Mouse (Mus musculus) kidney, embryonic 16.5 days (tissue): ENCODE measurements around the gene Zc3h15. TPM values are rescaled to one million over a fixed set of nuclear protein-coding genes. Genes with fewer than 3 reads are reported as not detected.
"Not testable (repeated sequence)": the region's sequence is repeated elsewhere in the genome, so short reads cannot be mapped to it uniquely, and the experiment has no call there.

Experiments used
- ATAC-seq: fragments of 200-750 bp; cut with Nextera tagmentation; 2 replicates; pipeline ENCODE4 v1.8.0; 2017; ENCODE audit warnings: moderate TSS enrichment; ENCODE audit not compliant: low FRiP score, low TSS enrichment
- H3K27ac ChIP-seq: fragments of 300-500 bp; sonication (generic); 2 replicates; pipeline ENCODE4 v1.5.1; 2014; ENCODE audit warnings: low read length
- H3K27me3 ChIP-seq: fragments of 300-500 bp; sonication (generic); 2 replicates; pipeline ENCODE4 v1.6.1; 2014; ENCODE audit warnings: low read length, control low read depth, mixed read lengths; ENCODE audit not compliant: insufficient read depth
- H3K36me3 ChIP-seq: fragments of 300-500 bp; sonication (generic); 2 replicates; pipeline ENCODE4 v1.6.1; 2014; ENCODE audit warnings: low read length, control low read depth, mixed read lengths; ENCODE audit not compliant: insufficient read depth
- H3K4me1 ChIP-seq: fragments of 300-500 bp; sonication (generic); 2 replicates; pipeline ENCODE4 v1.6.1; 2014; ENCODE audit warnings: low read length, control low read depth, mixed read lengths; ENCODE audit not compliant: insufficient read depth
- H3K4me2 ChIP-seq: fragments of 300-500 bp; sonication (generic); replicated peaks from 2 replicates; pipeline ENCODE4 v1.6.1; 2014; ENCODE audit warnings: low read depth, low read length
- H3K4me3 ChIP-seq: fragments of 300-500 bp; sonication (generic); 2 replicates; pipeline ENCODE4 v1.5.1; 2014; ENCODE audit warnings: mild to moderate bottlenecking, low read length
- H3K9ac ChIP-seq: fragments of 300-500 bp; sonication (generic); replicated peaks from 2 replicates; pipeline ENCODE4 v1.6.1; 2014; ENCODE audit warnings: low read length
- H3K9me3 ChIP-seq: fragments of 300-500 bp; sonication (generic); 2 replicates; pipeline ENCODE4 v1.6.1; 2016; ENCODE audit warnings: low read length, control low read depth
- WGBS: fragments of 180-500 bp; shearing (Covaris S2); extraction: QIAGEN DNeasy Blood & Tissue Kit; methylation state at CpG from one replicate; pipeline ENCODE4 v1.1.7; 2014; 5-methylcytosine and 5-hydroxymethylcytosine counted together
- polyA plus RNA-seq: library from polyadenylated mRNA; unstranded; fragments of >200 nt; fragmentation: Nextera tagmentation; extraction: Ambion mirVana; gene quantifications from 2 replicates; pipeline ENCODE4 v1.2.1, GENCODE M21; 2015

Gene Zc3h15
- polyA plus RNA-seq, 1 experiment from 2014 or later, result 120 TPM

- no peak for ATAC-seq
Observed at GRCm38 (mm10) chr2:83702411-83702810, 58.2 kb downstream of the Zc3h15 start.

DNA sequence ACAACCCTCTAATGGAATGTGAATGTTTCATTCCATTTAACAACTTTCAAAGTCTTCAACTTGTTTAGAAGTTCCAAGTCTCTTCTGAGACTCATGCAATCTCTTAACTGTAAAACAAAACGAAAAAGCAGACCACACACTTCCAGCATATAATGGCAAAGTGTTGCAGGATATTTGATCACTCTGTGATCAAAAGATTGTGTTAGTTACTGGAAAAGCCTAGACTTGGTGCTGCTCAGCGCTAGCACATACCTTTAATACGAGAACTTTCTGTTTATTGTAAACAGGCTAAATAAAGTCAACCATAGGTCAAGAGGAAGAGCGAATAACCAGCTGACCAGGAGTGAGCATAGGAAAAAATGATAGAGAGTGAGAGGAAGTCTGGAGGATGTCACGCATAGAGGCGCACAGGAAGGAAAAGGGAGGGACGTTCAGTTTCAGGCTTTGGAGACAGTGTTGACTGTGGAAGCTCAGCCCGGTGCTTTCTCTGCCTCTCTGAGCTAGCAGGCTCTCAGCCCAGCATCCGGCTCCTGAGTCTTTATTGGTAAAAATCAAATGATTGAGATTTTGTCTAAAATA is 61.4 kb downstream of the Zc3h15 start:
- no peaks in the 10 kb centered on the region for H3K9me3 ChIP-seq
- peaks cover 48% of the 10 kb centered on the region for H3K4me1 ChIP-seq
- 53% methylated on average over 9 of the region's 9 CpGs for WGBS
- ATAC-seq, result no peak
- no peak overlapping the region for H3K4me2 ChIP-seq
- no peak overlapping the region for H3K27ac ChIP-seq
- no peaks in the 10 kb centered on the region for H3K27me3 ChIP-seq
- H3K9ac ChIP-seq, result no peak overlapping the region
- H3K36me3 ChIP-seq, result no peaks in the 10 kb centered on the region
- H3K4me3 ChIP-seq, result no peak overlapping the region

More at GRCm38 (mm10) chr2:83702411-83702810, 58.2 kb downstream of the Zc3h15 start:
- Histone ChIP-seq H3K4me3 (no peak overlapping the region), H3K36me3 (no peaks in the 10 kb centered on the region), H3K9me3 (no peaks in the 10 kb centered on the region), H3K27me3 (no peaks in the 10 kb centered on the region), H3K4me1 (peaks cover 25% of the 10 kb centered on the region), H3K4me2 (no peak overlapping the region), H3K27ac (no peak overlapping the region), H3K9ac (no peak overlapping the region)
- 95% methylated on average over 6 of the region's 7 CpGs for WGBS

GRCm38 (mm10) chr2:83709896-83710524 is 65.8 kb downstream of the Zc3h15 start:
- H3K27ac ChIP-seq, result peak overlapping the region; percentile 94
- 7% methylated on average over 11 of the region's 11 CpGs for WGBS

GRCm38 (mm10) chr2:83713281-83713680 is 69.0 kb downstream of the Zc3h15 start:
- H3K4me1 ChIP-seq, result peaks cover 40% of the 10 kb centered on the region
- H3K27ac ChIP-seq, H3K4me2 ChIP-seq, H3K27me3 ChIP-seq, H3K4me3 ChIP-seq, H3K9me3 ChIP-seq, ATAC-seq, H3K9ac ChIP-seq, H3K36me3 ChIP-seq: not testable (repeated sequence)
- 77% methylated on average over 7 of the region's 7 CpGs for whole genome bisulfite sequencing

More at GRCm38 (mm10) chr2:83709896-83710524, 65.8 kb downstream of the Zc3h15 start:
- Histone ChIP-seq H3K4me1 (peaks cover 51% of the 10 kb centered on the region), H3K27me3 (no peaks in the 10 kb centered on the region), H3K4me3 (no peak overlapping the region), H3K9ac (no peak overlapping the region), H3K4me2 (peak overlapping the region; percentile 34), H3K36me3 (no peaks in the 10 kb centered on the region), H3K9me3 (no peaks in the 10 kb centered on the region)
- ATAC-seq, result peak; percentile 94

GRCm38 (mm10) chr2:83713946-83714345 is 69.7 kb downstream of the Zc3h15 start:
- Histone ChIP-seq H3K9ac (no peak overlapping the region), H3K4me1 (peaks cover 35% of the 10 kb centered on the region), H3K36me3 (no peaks in the 10 kb centered on the region), H3K9me3 (no peaks in the 10 kb centered on the region), H3K4me2 (peak overlapping the region; percentile 33), H3K27me3 (no peaks in the 10 kb centered on the region), H3K4me3 (no peak overlapping the region), H3K27ac (peak overlapping the region; percentile 74; the same call in 1 of the 2 replicates)
- 75% methylated on average over 5 of the region's 5 CpGs for WGBS
- no peak for ATAC-seq

Other genes starting within 250 kb of the Zc3h15 start
- 77.1 and 88.9 TPM in 2 replicates for gene Itgav, start 80.0 kb downstream of the Zc3h15 start, polyA plus RNA-seq
- 5.4 and 5.9 TPM in 2 replicates for gene Fam171b, start 168.2 kb downstream of the Zc3h15 start, polyA plus RNA-seq